ENCODE assay signal across 23 mouse cellular contexts in the genomic region with DNA sequence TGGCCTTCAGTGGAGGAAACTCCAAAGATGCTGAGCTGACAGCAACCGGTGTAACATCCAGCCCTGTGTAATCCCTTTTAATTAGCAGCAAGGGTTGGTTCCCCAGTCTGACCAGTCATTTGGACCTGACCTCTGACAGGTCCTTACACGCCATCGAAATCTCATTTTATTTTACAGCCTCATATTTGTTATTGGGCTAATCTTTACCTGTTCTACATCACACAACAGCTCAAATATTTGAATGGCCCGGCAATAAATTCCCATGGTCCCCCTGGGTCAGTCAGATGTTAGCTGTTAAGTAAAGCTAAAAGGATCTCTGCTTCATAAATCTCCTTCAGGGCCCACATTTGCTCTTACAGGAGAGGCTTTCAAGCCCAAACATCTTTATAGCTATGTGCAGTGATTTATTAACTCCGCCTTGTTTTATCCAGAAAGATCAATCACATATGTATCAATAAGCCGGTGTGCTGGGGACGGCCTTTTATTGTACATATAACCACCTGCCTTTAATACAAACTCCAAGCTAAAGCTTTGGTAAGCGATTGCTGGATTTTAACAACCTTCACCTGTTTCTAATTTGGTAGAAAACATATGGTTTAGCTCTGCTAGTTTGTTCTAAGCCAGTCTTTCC.
DNase-seq lines count a peak whose midpoint lies in the region; ATAC-seq lines count a peak whose summit lies in the region.
"Had no signal": no experiment of that assay in that cellular context is flagged by ENCODE, and none has a peak within 500 bp of the region (broad histone marks: within the 10 kb centered on the region; RNA-seq: fewer than 3 reads in every experiment).

No protein-coding gene starts in this region.

- no peak overlapping the region for H3K4me2 ChIP-seq in limb, embryonic 15.5 days
- H3K4me2 ChIP-seq: heart, embryonic 11.5 days; hindbrain, embryonic 12.5 days; lung, embryonic 14.5 days; neural tube, embryonic 12.5 days; stomach, embryonic 15.5 days had no signal

- H3K27me3 ChIP-seq in limb, embryonic 15.5 days, result peaks cover 17% of the 10 kb centered on the region; the same call in 1 of the 2 replicates
- H3K27me3 ChIP-seq: hindbrain, embryonic 12.5 days; megakaryocyte, embryonic 14.5 days; neural tube, embryonic 12.5 days; stomach, embryonic 15.5 days had no signal

- no peaks in the 10 kb centered on the region for H3K36me3 ChIP-seq in limb, embryonic 15.5 days
- H3K36me3 ChIP-seq: hindbrain, embryonic 12.5 days; neural tube, embryonic 12.5 days; stomach, embryonic 15.5 days had no signal

- peaks cover 37% of the 10 kb centered on the region for H3K4me1 ChIP-seq in limb, embryonic 15.5 days

- DNase-seq in embryo, embryonic 11 days, result peak; percentile 63
- DNase-seq in embryo, embryonic 9.5 days (ENCODE audit: extremely low spot score), result no peak
- DNase-seq in embryo, embryonic 11.5 days (ENCODE audit: low read depth, low spot score), result peak; percentile 64
- peak; percentile 99 for DNase-seq in hindlimb bud, embryonic 11.5 days (ENCODE audit: extremely low spot score, low read depth, low spot score)
- DNase-seq in cerebellum, postnatal 36 days, result no peak
- DNase-seq in urinary bladder, postnatal 4 days (ENCODE audit: low spot score in 2 of 2), result no peak
- DNase-seq: adrenal gland, postnatal 25 days; cerebellum, adult 9-10 months; gastrocnemius, postnatal 10 days; kidney, adult 2 months; kidney, postnatal 14 days; left cerebral cortex, postnatal 4 days; midbrain, embryonic 14.5 days; thymus, postnatal 36 days had no signal

- H3K9me3 ChIP-seq in limb, embryonic 15.5 days, result no peaks in the 10 kb centered on the region
- H3K9me3 ChIP-seq: hindbrain, embryonic 12.5 days; megakaryocyte, embryonic 14.5 days; neural tube, embryonic 12.5 days; stomach, embryonic 15.5 days had no signal

- H3K9ac ChIP-seq in limb, embryonic 15.5 days, result no peak overlapping the region
- H3K9ac ChIP-seq: hindbrain, embryonic 12.5 days; liver, embryonic 14.5 days; lung, embryonic 14.5 days; neural tube, embryonic 12.5 days; stomach, embryonic 15.5 days had no signal

- 0 out of 2 replicates have a peak, but pooled peaks have one; percentile 40 for ATAC-seq in limb, embryonic 15.5 days (ENCODE audit: insufficient number of reproducible peaks, low FRiP score, low TSS enrichment, low read depth)
- ATAC-seq: forebrain, embryonic 14.5 days had no signal

- 25% methylated on average over 8 of the region's 8 CpGs for WGBS in limb, embryonic 15.5 days

- H3K4me3 ChIP-seq in limb, embryonic 15.5 days, result no peak overlapping the region
- H3K4me3 ChIP-seq: hindbrain, embryonic 12.5 days; megakaryocyte, embryonic 14.5 days; neural tube, embryonic 12.5 days; stomach, embryonic 15.5 days had no signal

- 0 out of 2 replicates have a peak overlapping the region, but pooled peaks have one; percentile 38 for H3K27ac ChIP-seq in limb, embryonic 15.5 days
- H3K27ac ChIP-seq: hindbrain, embryonic 12.5 days; liver, embryonic 14.5 days; neural tube, embryonic 12.5 days had no signal

Comparison
In these comparisons a context has a peak if more than half of its experiments do, and no peak if none do; other contexts are left out.
1. DNase-seq: peak in embryo, embryonic 11 days (single experiment), embryo, embryonic 11.5 days (single experiment) and hindlimb bud, embryonic 11.5 days (single experiment); none in embryo, embryonic 9.5 days (single experiment), cerebellum, postnatal 36 days (0 of 2) and urinary bladder, postnatal 4 days (0 of 2).